Mouse (Mus musculus): ENCODE results near the gene Tmem159. TPM values are rescaled to one million over a fixed set of nuclear protein-coding genes. Genes with fewer than 3 reads are reported as not detected.

Tmem159 gene
- polyA plus RNA-seq, 1 experiment, result 9.9 TPM

GRCm38 (mm10) chr7:120124844-120125243 is 22.7 kb downstream of the Tmem159 start:
- Histone ChIP-seq H3K27me3 (ENCODE audit: control insufficient read depth, insufficient read depth, insufficient read length) (no peaks in the 10 kb centered on the region), H3ac (ENCODE audit: control insufficient read depth, insufficient read length) (no peak overlapping the region), H3K36me3 (ENCODE audit: control insufficient read depth, insufficient read depth) (no peaks in the 10 kb centered on the region), H3K79me2 (ENCODE audit: control insufficient read depth, insufficient read depth) (no peaks in the 10 kb centered on the region), H3K4me2 (ENCODE audit: low read depth) (no peak overlapping the region), H3K4me3 (no peak overlapping the region)
- TF ChIP-seq TCF3 (IDR thresholded peaks at IDR 0.05; ENCODE audit: insufficient read length, low read depth) (no peak), CEBPB (IDR thresholded peaks at IDR 0.05; ENCODE audit: insufficient read depth, poor library complexity, severe bottlenecking) (no peak), USF1 (IDR thresholded peaks at IDR 0.05; ENCODE audit: low read depth) (no peak), POLR2AphosphoS2 (IDR thresholded peaks at IDR 0.05; ENCODE audit: insufficient read length, low read depth) (no peak), MAX (IDR thresholded peaks at IDR 0.05; ENCODE audit: low read depth) (no peak)

GRCm38 (mm10) chr7:120126976-120127685 is 25.0 kb downstream of the Tmem159 start:
- TF ChIP-seq CEBPB (IDR thresholded peaks at IDR 0.05; ENCODE audit: insufficient read depth, poor library complexity, severe bottlenecking) (no peak), MAX (IDR thresholded peaks at IDR 0.05; ENCODE audit: low read depth) (no peak), TCF12 (IDR thresholded peaks at IDR 0.05; ENCODE audit: insufficient read depth, poor library complexity, severe bottlenecking) (no peak), SRF (IDR thresholded peaks at IDR 0.05; ENCODE audit: control insufficient read depth, insufficient read length, low read depth) (no peak)
- no peak overlapping the region for H3K4me2 ChIP-seq (ENCODE audit: low read depth)
- H3K27me3 ChIP-seq (ENCODE audit: control insufficient read depth, insufficient read depth, insufficient read length), result no peaks in the 10 kb centered on the region
- H3K4me3 ChIP-seq, result no peak overlapping the region
- no peak overlapping the region for H3ac ChIP-seq (ENCODE audit: control insufficient read depth, insufficient read length)
- H3K36me3 ChIP-seq (ENCODE audit: control insufficient read depth, insufficient read depth), result no peaks in the 10 kb centered on the region
- H3K79me2 ChIP-seq (ENCODE audit: control insufficient read depth, insufficient read depth), result no peaks in the 10 kb centered on the region

- Histone ChIP-seq H3K27me3 (ENCODE audit: control insufficient read depth, insufficient read depth, insufficient read length) (no peaks in the 10 kb centered on the region), H3K4me3 (no peak overlapping the region), H3K36me3 (ENCODE audit: control insufficient read depth, insufficient read depth) (no peaks in the 10 kb centered on the region), H3K79me2 (ENCODE audit: control insufficient read depth, insufficient read depth) (no peaks in the 10 kb centered on the region), H3K4me2 (ENCODE audit: low read depth) (no peak overlapping the region), H3ac (ENCODE audit: control insufficient read depth, insufficient read length) (no peak overlapping the region)
- TF ChIP-seq TCF12 (IDR thresholded peaks at IDR 0.05; ENCODE audit: insufficient read depth, poor library complexity, severe bottlenecking) (no peak), POLR2A (IDR thresholded peaks at IDR 0.05; ENCODE audit: insufficient read length, low read depth) (no peak), REST (IDR thresholded peaks at IDR 0.05; ENCODE audit: insufficient read depth, insufficient read length) (no peak), E2F4 (IDR thresholded peaks at IDR 0.05; ENCODE audit: insufficient read depth) (no peak), MYOD1 (IDR thresholded peaks at IDR 0.05; ENCODE audit: control insufficient read depth in 1 of 3, insufficient read length in 2 of 3, low read depth in 2 of 3) (no peak), POLR2AphosphoS2 (IDR thresholded peaks at IDR 0.05; ENCODE audit: insufficient read length, low read depth) (no peak), SRF (IDR thresholded peaks at IDR 0.05; ENCODE audit: control insufficient read depth, insufficient read length, low read depth) (no peak), TCF3 (IDR thresholded peaks at IDR 0.05; ENCODE audit: insufficient read length, low read depth) (no peak), MYOG (IDR thresholded peaks at IDR 0.05; ENCODE audit: control insufficient read depth in 1 of 3, insufficient read depth in 1 of 3, insufficient read length in 2 of 3, low read depth in 2 of 3) (no peak), USF1 (IDR thresholded peaks at IDR 0.05; ENCODE audit: low read depth) (no peak), CEBPB (IDR thresholded peaks at IDR 0.05; ENCODE audit: insufficient read depth, poor library complexity, severe bottlenecking) (no peak), MAX (IDR thresholded peaks at IDR 0.05; ENCODE audit: low read depth) (no peak)
These were observed 25.5 kb downstream of the Tmem159 start for GRCm38 (mm10) chr7:120127686-120128059.

- H3K4me3 ChIP-seq, result no peak overlapping the region
These were observed 26.8 kb downstream of the Tmem159 start for GRCm38 (mm10) chr7:120128951-120129350.

GRCm38 (mm10) chr7:120142743-120143142 is 40.6 kb downstream of the Tmem159 start:
- no peak overlapping the region for H3K4me2 ChIP-seq (ENCODE audit: low read depth)
- 0 out of 2 replicates have a peak, but pooled peaks have one; percentile 6 for TF ChIP-seq CEBPB (IDR thresholded peaks at IDR 0.05; ENCODE audit: insufficient read depth, poor library complexity, severe bottlenecking)
- no peak for TF ChIP-seq REST (IDR thresholded peaks at IDR 0.05; ENCODE audit: insufficient read depth, insufficient read length)
- TF ChIP-seq USF1 (IDR thresholded peaks at IDR 0.05; ENCODE audit: low read depth), result no peak
- TF ChIP-seq TCF3 (IDR thresholded peaks at IDR 0.05; ENCODE audit: insufficient read length, low read depth), result no peak
- no peaks in the 10 kb centered on the region for H3K79me2 ChIP-seq (ENCODE audit: control insufficient read depth, insufficient read depth)
- no peaks in the 10 kb centered on the region for H3K36me3 ChIP-seq (ENCODE audit: control insufficient read depth, insufficient read depth)
- no peak overlapping the region for H3ac ChIP-seq (ENCODE audit: control insufficient read depth, insufficient read length)
- no peaks in the 10 kb centered on the region for H3K27me3 ChIP-seq (ENCODE audit: control insufficient read depth, insufficient read depth, insufficient read length)
- H3K4me3 ChIP-seq, result no peak overlapping the region

More at GRCm38 (mm10) chr7:120128951-120129350, 26.8 kb downstream of the Tmem159 start:
- Histone ChIP-seq H3ac (ENCODE audit: control insufficient read depth, insufficient read length) (no peak overlapping the region), H3K27me3 (ENCODE audit: control insufficient read depth, insufficient read depth, insufficient read length) (no peaks in the 10 kb centered on the region), H3K4me2 (ENCODE audit: low read depth) (no peak overlapping the region), H3K36me3 (ENCODE audit: control insufficient read depth, insufficient read depth) (no peaks in the 10 kb centered on the region), H3K79me2 (ENCODE audit: control insufficient read depth, insufficient read depth) (no peaks in the 10 kb centered on the region)
- TF ChIP-seq E2F4 (IDR thresholded peaks at IDR 0.05; ENCODE audit: insufficient read depth) (no peak), MYOD1 (IDR thresholded peaks at IDR 0.05; ENCODE audit: control insufficient read depth in 1 of 3, insufficient read length in 2 of 3, low read depth in 2 of 3) (no peak), CEBPB (IDR thresholded peaks at IDR 0.05; ENCODE audit: insufficient read depth, poor library complexity, severe bottlenecking) (no peak), REST (IDR thresholded peaks at IDR 0.05; ENCODE audit: insufficient read depth, insufficient read length) (no peak), POLR2A (IDR thresholded peaks at IDR 0.05; ENCODE audit: insufficient read length, low read depth) (no peak), TCF3 (IDR thresholded peaks at IDR 0.05; ENCODE audit: insufficient read length, low read depth) (no peak)

Data from myocyte (in vitro differentiated cells).